24 mouse cellular contexts compared by ENCODE assay signal in the genomic region with DNA sequence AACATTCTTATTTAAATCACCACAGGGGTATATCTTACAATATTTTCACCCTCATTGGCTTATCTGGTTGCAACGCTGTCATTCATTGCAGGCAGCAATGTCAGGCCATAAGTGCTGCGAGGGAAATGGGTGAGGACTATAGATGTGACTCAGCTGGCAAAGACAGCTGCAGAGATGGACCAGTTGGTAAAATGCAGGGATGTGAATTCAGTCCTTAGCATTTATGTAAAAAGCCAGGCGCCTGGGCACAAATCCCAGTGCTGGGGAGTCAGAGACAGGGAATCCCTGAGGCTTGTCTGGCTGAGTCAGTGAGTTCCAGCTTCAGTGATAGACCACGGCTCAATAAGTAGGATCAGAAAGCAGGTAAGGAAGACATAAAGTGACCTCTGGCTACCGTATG. TPM values are rescaled to one million over a fixed set of nuclear protein-coding genes. Genes with fewer than 3 reads are reported as not detected.
DNase-seq lines count a peak whose midpoint lies in the region; ATAC-seq lines count a peak whose summit lies in the region.
"Had no signal": no experiment of that assay in that cellular context is flagged by ENCODE, and none has a peak within 500 bp of the region (broad histone marks: within the 10 kb centered on the region; RNA-seq: fewer than 3 reads in every experiment).

No protein-coding gene starts in this region.

- no peaks in the 10 kb centered on the region for H3K9me3 ChIP-seq in midbrain, embryonic 15.5 days
- no peaks in the 10 kb centered on the region for H3K9me3 ChIP-seq in liver, embryonic 11.5 days (ENCODE audit: control insufficient read depth, low read length)
- H3K9me3 ChIP-seq: embryonic facial prominence, embryonic 15.5 days; forebrain, embryonic 15.5 days; limb, embryonic 15.5 days; liver, embryonic 15.5 days had no signal

- WGBS in midbrain, embryonic 15.5 days = 84% methylated on average over 5 of the region's 5 CpGs
- WGBS in liver, embryonic 11.5 days = 74% methylated on average over 5 of the region's 5 CpGs

- no peak overlapping the region for H3K27ac ChIP-seq in midbrain, embryonic 15.5 days
- H3K27ac ChIP-seq in liver, embryonic 11.5 days (ENCODE audit: low read depth, low read length) = no peak overlapping the region
- H3K27ac ChIP-seq: embryonic facial prominence, embryonic 15.5 days; forebrain, embryonic 15.5 days; hindbrain, embryonic 14.5 days; limb, embryonic 15.5 days; liver, embryonic 15.5 days; macrophage had no signal

- H3K36me3 ChIP-seq in midbrain, embryonic 15.5 days (replicated peaks) = no peaks in the 10 kb centered on the region
- H3K36me3 ChIP-seq in liver, embryonic 11.5 days (ENCODE audit: control insufficient read depth, insufficient read depth, low read length) = no peaks in the 10 kb centered on the region
- H3K36me3 ChIP-seq: embryonic facial prominence, embryonic 15.5 days; forebrain, embryonic 15.5 days; limb, embryonic 15.5 days; liver, embryonic 15.5 days had no signal

- no peaks in the 10 kb centered on the region for H3K27me3 ChIP-seq in midbrain, embryonic 15.5 days (replicated peaks)
- H3K27me3 ChIP-seq in liver, embryonic 11.5 days (replicated peaks; ENCODE audit: control insufficient read depth, insufficient read depth, low read length) = no peaks in the 10 kb centered on the region
- H3K27me3 ChIP-seq: embryonic facial prominence, embryonic 15.5 days; forebrain, embryonic 15.5 days; limb, embryonic 15.5 days had no signal

- H3K4me3 ChIP-seq in midbrain, embryonic 15.5 days = no peak overlapping the region
- no peak overlapping the region for H3K4me3 ChIP-seq in liver, embryonic 11.5 days (ENCODE audit: low read depth, low read length)
- H3K4me3 ChIP-seq: embryonic facial prominence, embryonic 15.5 days; forebrain, embryonic 15.5 days; limb, embryonic 15.5 days; liver, embryonic 15.5 days had no signal

- no peak for ATAC-seq in midbrain, embryonic 15.5 days (replicated peaks)
- ATAC-seq in liver, embryonic 11.5 days (replicated peaks; ENCODE audit: low FRiP score) = no peak
- ATAC-seq: forebrain, embryonic 15.5 days; inflammation-experienced regulatory T-cells, adult 6 months; lung, postnatal 0 days; midbrain, embryonic 16.5 days had no signal

- no peak overlapping the region for H3K9ac ChIP-seq in midbrain, embryonic 15.5 days
- H3K9ac ChIP-seq in liver, embryonic 11.5 days (ENCODE audit: low read depth, low read length) = no peak overlapping the region
- H3K9ac ChIP-seq: embryonic facial prominence, embryonic 15.5 days; forebrain, embryonic 15.5 days; hindbrain, embryonic 14.5 days; limb, embryonic 15.5 days; liver, embryonic 15.5 days had no signal

- H3K4me1 ChIP-seq in midbrain, embryonic 15.5 days = no peaks in the 10 kb centered on the region
- no peaks in the 10 kb centered on the region for H3K4me1 ChIP-seq in liver, embryonic 11.5 days (replicated peaks; ENCODE audit: control insufficient read depth, insufficient read depth, low read length)

- DNase-seq in layer of hippocampus, adult 8-10 months (ENCODE audit: low spot score in 2 of 2) = peak; percentile 14 to 49
- DNase-seq in layer of hippocampus, adult 11-12 months (ENCODE audit: low spot score) = no peak
- peak; percentile 87 for DNase-seq in 3T3-L1 (ENCODE audit: low read depth, low spot score)
- DNase-seq in frontal cortex, postnatal 36 days (ENCODE audit: low spot score in 2 of 2) = peak; percentile 55 to 66
- peak; percentile 72 for DNase-seq in right cerebral cortex, postnatal 10 days (ENCODE audit: low spot score in 2 of 2)
- no peak for DNase-seq in heart, postnatal 4 days
- DNase-seq in liver, embryonic 11.5 days (ENCODE audit: low spot score) = no peak
- DNase-seq: adrenal gland, postnatal 10 days; cerebellum, adult 9-11 months; gastrocnemius, postnatal 36 days; kidney, adult 8-10 months; kidney, postnatal 14 days; thymus, adult 18-20 months; thymus, postnatal 36 days had no signal

- no peak overlapping the region for H3K4me2 ChIP-seq in midbrain, embryonic 15.5 days
- no peak overlapping the region for H3K4me2 ChIP-seq in liver, embryonic 11.5 days
- H3K4me2 ChIP-seq: embryonic facial prominence, embryonic 15.5 days; forebrain, embryonic 15.5 days; hindbrain, embryonic 14.5 days; limb, embryonic 15.5 days; liver, embryonic 15.5 days had no signal

RNA-seq across cellular contexts. Expression of gene Tgm2, which starts 44.5 kb away (rescaled TPM):
- 10 to 100 TPM in 3 of 4 experiments, 1 to 10 TPM in 1; 9.1 to 14.2 (median 12.7) TPM for total RNA-seq in layer of hippocampus, adult 8-10 months (2022)
- polyA plus RNA-seq in midbrain, embryonic 15.5 days (2015; fragmentation: Nextera tagmentation; extraction: Ambion mirVana) = 10.1 and 12.4 TPM in 2 replicates
- total RNA-seq in heart, postnatal 4 days (2021) = 100 to 1,000 TPM; 254 to 273 TPM
- polyA plus RNA-seq in liver, embryonic 11.5 days (2014; fragmentation: Nextera tagmentation; extraction: Ambion mirVana) = 49.5 and 49.7 TPM in 2 replicates

Comparison
In these comparisons a context has a peak if more than half of its experiments do, and no peak if none do; other contexts are left out.
1. DNase-seq: peak in layer of hippocampus, adult 8-10 months (2 of 2), 3T3-L1 (single experiment), frontal cortex, postnatal 36 days (2 of 2) and right cerebral cortex, postnatal 10 days (2 of 2); none in layer of hippocampus, adult 11-12 months (single experiment), heart, postnatal 4 days (single experiment) and liver, embryonic 11.5 days (single experiment).
2. RNA of gene Tgm2, which starts 44.5 kb away (total RNA-seq): 254 to 273 TPM in heart, postnatal 4 days; 9.1 to 14.2 TPM in layer of hippocampus, adult 8-10 months; every median in the first group is over 10 times any median in the second.